Mouse (Mus musculus): ENCODE measurements around the gene Grik4. TPM values are rescaled to one million over a fixed set of nuclear protein-coding genes. Genes with fewer than 3 reads are reported as not detected.

Grik4 gene
- total and polyA plus RNA-seq, 2 experiments from 2014 or later: 9.5 to 17.2 TPM

GRCm38 (mm10) chr9:42503709-42504108, 440.6 kb downstream of the Grik4 start:
- Histone ChIP-seq H3K36me3 (ENCODE audit: insufficient read depth, low read length) (no peaks in the 10 kb centered on the region), H3K27me3 (ENCODE audit: insufficient read depth, low read length) (0 out of 2 replicates have a peak, but pooled peaks cover 5% of the 10 kb centered on the region), H3K4me2 (ENCODE audit: low read depth, low read length, poor library complexity, severe bottlenecking) (no peak overlapping the region), H3K27ac (ENCODE audit: low read depth, low read length) (no peak overlapping the region), H3K4me1 (ENCODE audit: insufficient read depth, low read length) (no peaks in the 10 kb centered on the region; the same call in 1 of the 2 replicates), H3K4me3 (ENCODE audit: low read depth, low read length) (no peak overlapping the region), H3K9ac (replicated peaks; ENCODE audit: low read length, poor library complexity, severe bottlenecking) (no peak overlapping the region), H3K9me3 (ENCODE audit: low read length) (no peaks in the 10 kb centered on the region)
- TF ChIP-seq CTCF (IDR thresholded peaks at IDR 0.05): no peak
- DNase-seq (ENCODE audit: low spot score) (no peak), ATAC-seq (ENCODE audit: low FRiP score) (no peak)
- 78% methylated on average over 4 of the region's 4 CpGs for WGBS

GRCm38 (mm10) chr9:42496296-42496695, 448.0 kb downstream of the Grik4 start:
- Histone ChIP-seq H3K36me3 (ENCODE audit: insufficient read depth, low read length) (no peaks in the 10 kb centered on the region), H3K4me3 (ENCODE audit: low read depth, low read length) (no peak overlapping the region), H3K9me3 (ENCODE audit: low read length) (0 out of 2 replicates have a peak, but pooled peaks cover 3% of the 10 kb centered on the region), H3K27ac (ENCODE audit: low read depth, low read length) (no peak overlapping the region), H3K4me1 (ENCODE audit: insufficient read depth, low read length) (no peaks in the 10 kb centered on the region), H3K27me3 (ENCODE audit: insufficient read depth, low read length) (no peaks in the 10 kb centered on the region), H3K4me2 (ENCODE audit: low read depth, low read length, poor library complexity, severe bottlenecking) (no peak overlapping the region), H3K9ac (replicated peaks; ENCODE audit: low read length, poor library complexity, severe bottlenecking) (no peak overlapping the region)
- TF ChIP-seq CTCF (IDR thresholded peaks at IDR 0.05): no peak
- WGBS: 92% methylated on average over 2 of the region's 2 CpGs
- no peak for ATAC-seq (ENCODE audit: low FRiP score)
- no peak for DNase-seq (ENCODE audit: low spot score)

GRCm38 (mm10) chr9:42491780-42492179, 452.5 kb downstream of the Grik4 start:
- TF ChIP-seq CTCF (IDR thresholded peaks at IDR 0.05): no peak
- no peaks in the 10 kb centered on the region for H3K4me1 ChIP-seq (ENCODE audit: insufficient read depth, low read length)
- H3K9me3 ChIP-seq (ENCODE audit: low read length): 0 out of 2 replicates have a peak, but pooled peaks cover 3% of the 10 kb centered on the region
- no peak overlapping the region for H3K4me3 ChIP-seq (ENCODE audit: low read depth, low read length)
- no peaks in the 10 kb centered on the region for H3K36me3 ChIP-seq (ENCODE audit: insufficient read depth, low read length)
- no peaks in the 10 kb centered on the region for H3K27me3 ChIP-seq (ENCODE audit: insufficient read depth, low read length)
- no peak overlapping the region for H3K9ac ChIP-seq (replicated peaks; ENCODE audit: low read length, poor library complexity, severe bottlenecking)
- no peak overlapping the region for H3K27ac ChIP-seq (ENCODE audit: low read depth, low read length)
- no peak overlapping the region for H3K4me2 ChIP-seq (ENCODE audit: low read depth, low read length, poor library complexity, severe bottlenecking)
- WGBS: 85% methylated on average over 9 of the region's 9 CpGs
- DNase-seq (ENCODE audit: low spot score): no peak
- no peak for ATAC-seq (ENCODE audit: low FRiP score)

- TF ChIP-seq CTCF (IDR thresholded peaks at IDR 0.05): no peak
- Histone ChIP-seq H3K27ac (ENCODE audit: low read depth, low read length) (no peak overlapping the region), H3K9me3 (ENCODE audit: low read length) (no peaks in the 10 kb centered on the region), H3K4me1 (ENCODE audit: insufficient read depth, low read length) (no peaks in the 10 kb centered on the region), H3K36me3 (ENCODE audit: insufficient read depth, low read length) (no peaks in the 10 kb centered on the region), H3K9ac (replicated peaks; ENCODE audit: low read length, poor library complexity, severe bottlenecking) (no peak overlapping the region), H3K4me2 (ENCODE audit: low read depth, low read length, poor library complexity, severe bottlenecking) (no peak overlapping the region), H3K4me3 (ENCODE audit: low read depth, low read length) (no peak overlapping the region), H3K27me3 (ENCODE audit: insufficient read depth, low read length) (no peaks in the 10 kb centered on the region)
- WGBS: 82% methylated on average over 16 of the region's 16 CpGs
- DNase-seq (ENCODE audit: low spot score) (no peak), ATAC-seq (ENCODE audit: low FRiP score) (no peak)
Observed at GRCm38 (mm10) chr9:42490589-42491382, 453.5 kb downstream of the Grik4 start.

GRCm38 (mm10) chr9:42488071-42488470, 456.2 kb downstream of the Grik4 start:
- Histone ChIP-seq H3K27ac (ENCODE audit: low read depth, low read length) (no peak overlapping the region), H3K27me3 (ENCODE audit: insufficient read depth, low read length) (no peaks in the 10 kb centered on the region), H3K4me2 (ENCODE audit: low read depth, low read length, poor library complexity, severe bottlenecking) (no peak overlapping the region), H3K9me3 (ENCODE audit: low read length) (no peaks in the 10 kb centered on the region), H3K4me3 (ENCODE audit: low read depth, low read length) (no peak overlapping the region), H3K9ac (replicated peaks; ENCODE audit: low read length, poor library complexity, severe bottlenecking) (no peak overlapping the region), H3K36me3 (ENCODE audit: insufficient read depth, low read length) (no peaks in the 10 kb centered on the region), H3K4me1 (ENCODE audit: insufficient read depth, low read length) (no peaks in the 10 kb centered on the region)
- WGBS: 100% methylated on average over 1 of the region's 1 CpGs
- DNase-seq (ENCODE audit: low spot score): no peak
- ATAC-seq (ENCODE audit: low FRiP score): no peak
- TF ChIP-seq CTCF (IDR thresholded peaks at IDR 0.05): no peak

GRCm38 (mm10) chr9:42486913-42487312, 457.4 kb downstream of the Grik4 start:
- Histone ChIP-seq H3K4me2 (ENCODE audit: low read depth, low read length, poor library complexity, severe bottlenecking) (no peak overlapping the region), H3K9ac (replicated peaks; ENCODE audit: low read length, poor library complexity, severe bottlenecking) (no peak overlapping the region), H3K27ac (ENCODE audit: low read depth, low read length) (no peak overlapping the region), H3K4me1 (ENCODE audit: insufficient read depth, low read length) (no peaks in the 10 kb centered on the region), H3K36me3 (ENCODE audit: insufficient read depth, low read length) (no peaks in the 10 kb centered on the region), H3K27me3 (ENCODE audit: insufficient read depth, low read length) (no peaks in the 10 kb centered on the region), H3K9me3 (ENCODE audit: low read length) (no peaks in the 10 kb centered on the region), H3K4me3 (ENCODE audit: low read depth, low read length) (no peak overlapping the region)
- no peak for TF ChIP-seq CTCF (IDR thresholded peaks at IDR 0.05)
- no peak for ATAC-seq (ENCODE audit: low FRiP score)
- WGBS: 86% methylated on average over 4 of the region's 4 CpGs
- DNase-seq (ENCODE audit: low spot score): no peak
